Comparison of ENCODE assay signal across 8 mouse cellular contexts in genomic region chr1:135461097-135461730, GRCm38 (mm10). TPM values are rescaled to one million over a fixed set of nuclear protein-coding genes. Genes with fewer than 3 reads are reported as not detected.
DNase-seq lines count a peak whose midpoint lies in the region; ATAC-seq and TF ChIP-seq lines count a peak whose summit lies in the region.

No protein-coding gene starts in this region.

- H3K9me3 ChIP-seq in limb, embryonic 11.5 days (ENCODE audit: control insufficient read depth, low read length), result no peaks in the 10 kb centered on the region
- H3K9me3 ChIP-seq in stomach, postnatal 0 days (ENCODE audit: control insufficient read depth, low read length), result no peaks in the 10 kb centered on the region

- no peak for TF ChIP-seq EP300 in stomach, postnatal 0 days (optimal IDR thresholded peaks at IDR 0.05)

- no peak for TF ChIP-seq POLR2A in thymus, adult 2 months (IDR thresholded peaks at IDR 0.05; ENCODE audit: control insufficient read depth, extremely low read depth, insufficient read depth, low read length, poor library complexity)
- TF ChIP-seq POLR2A in kidney, adult 2 months (IDR thresholded peaks at IDR 0.05; ENCODE audit: low read depth, low read length), result no peak

- H3K4me2 ChIP-seq in limb, embryonic 11.5 days (ENCODE audit: low read depth, severe bottlenecking), result no peak overlapping the region
- no peak overlapping the region for H3K4me2 ChIP-seq in stomach, postnatal 0 days (replicated peaks; ENCODE audit: low read depth)

- WGBS in thymus, adult 2 months, result 92% methylated on average over 3 of the region's 3 CpGs
- WGBS in kidney, adult 2 months, result 74% methylated on average over 3 of the region's 3 CpGs
- WGBS in limb, embryonic 11.5 days, result 72% methylated on average over 3 of the region's 3 CpGs
- WGBS in stomach, postnatal 0 days, result 79% methylated on average over 3 of the region's 3 CpGs

- intact Hi-C loops in gastrocnemius, postnatal 14 days (cut with DNase I; ENCODE audit: low total_unique reads), result loop anchor here (2.0 kb wide), 1 partner anchor 210 kb away; no protein-coding TSS in a partner anchor

- H3K4me3 ChIP-seq in thymus, adult 2 months (ENCODE audit: control insufficient read depth, insufficient read depth, low read length), result no peak overlapping the region
- H3K4me3 ChIP-seq in kidney, adult 2 months (ENCODE audit: insufficient read depth, low read depth, low read length), result no peak overlapping the region
- H3K4me3 ChIP-seq in limb, embryonic 11.5 days (ENCODE audit: low read depth, low read length), result no peak overlapping the region
- no peak overlapping the region for H3K4me3 ChIP-seq in stomach, postnatal 0 days (ENCODE audit: low read depth, low read length)

- no peaks in the 10 kb centered on the region for H3K4me1 ChIP-seq in thymus, adult 2 months (replicated peaks; ENCODE audit: control insufficient read depth, insufficient read depth, low read length)
- no peaks in the 10 kb centered on the region for H3K4me1 ChIP-seq in kidney, adult 2 months (ENCODE audit: control insufficient read depth, insufficient read depth, low read length)
- no peaks in the 10 kb centered on the region for H3K4me1 ChIP-seq in limb, embryonic 11.5 days (ENCODE audit: control insufficient read depth, insufficient read depth, low read length)
- no peaks in the 10 kb centered on the region for H3K4me1 ChIP-seq in stomach, postnatal 0 days (replicated peaks; ENCODE audit: control insufficient read depth, insufficient read depth)

- no peaks in the 10 kb centered on the region for H3K27me3 ChIP-seq in thymus, adult 2 months (ENCODE audit: control insufficient read depth, insufficient read depth, low read length)
- H3K27me3 ChIP-seq in kidney, adult 2 months (replicated peaks; ENCODE audit: control insufficient read depth, insufficient read depth, low read length), result no peaks in the 10 kb centered on the region
- H3K27me3 ChIP-seq in limb, embryonic 11.5 days (ENCODE audit: control insufficient read depth, insufficient read depth, low read length), result no peaks in the 10 kb centered on the region
- no peaks in the 10 kb centered on the region for H3K27me3 ChIP-seq in stomach, postnatal 0 days (ENCODE audit: control insufficient read depth, insufficient read depth, low read length)

- H3K9ac ChIP-seq in limb, embryonic 11.5 days (ENCODE audit: low read length), result no peak overlapping the region
- H3K9ac ChIP-seq in stomach, postnatal 0 days (ENCODE audit: low read length), result no peak overlapping the region

- TF ChIP-seq CTCF in thymus, adult 2 months (IDR thresholded peaks at IDR 0.05; ENCODE audit: borderline replicate concordance, control insufficient read depth, extremely low read depth, insufficient read depth, low read length, poor library complexity), result peak; percentile 66; the same call in 1 of the 2 replicates
- peak; percentile 75 for TF ChIP-seq CTCF in kidney, adult 2 months (conservative IDR thresholded peaks at IDR 0.05; ENCODE audit: insufficient read depth, insufficient read length, low read depth, low read length)
- TF ChIP-seq CTCF in stomach, postnatal 0 days (IDR thresholded peaks at IDR 0.05; ENCODE audit: low read depth), result peak; percentile 84

- peak; percentile 37 for DNase-seq in thymus, adult 2 months
- no peak for DNase-seq in thymus, adult 18-20 months
- peak; percentile 67 to 83 for DNase-seq in cerebellum, postnatal 4 days (ENCODE audit: low spot score in 2 of 2)
- peak; percentile 79 for DNase-seq in gastrocnemius, postnatal 14 days
- DNase-seq in kidney, adult 2 months, result peak; percentile 59
- DNase-seq in limb, embryonic 11.5 days (ENCODE audit: low spot score), result peak; percentile 83
- peak; percentile 36 for DNase-seq in naive thymus-derived CD4-positive, alpha-beta T cell, adult 2 months (ENCODE audit: low read depth)
- peak; percentile 73 for DNase-seq in stomach, postnatal 0 days (ENCODE audit: low spot score)

- no peak overlapping the region for H3K27ac ChIP-seq in thymus, adult 2 months (ENCODE audit: control insufficient read depth, insufficient read depth, low read length)
- H3K27ac ChIP-seq in kidney, adult 2 months (ENCODE audit: insufficient read depth, low read depth, low read length), result no peak overlapping the region; the same call in 1 of the 2 replicates
- no peak overlapping the region for H3K27ac ChIP-seq in limb, embryonic 11.5 days (replicated peaks; ENCODE audit: low read depth, low read length)
- no peak overlapping the region for H3K27ac ChIP-seq in stomach, postnatal 0 days (replicated peaks)

- H3K36me3 ChIP-seq in thymus, adult 2 months (ENCODE audit: control insufficient read depth, insufficient read depth, low read length), result no peaks in the 10 kb centered on the region
- H3K36me3 ChIP-seq in kidney, adult 2 months (ENCODE audit: control insufficient read depth, insufficient read depth, low read length), result no peaks in the 10 kb centered on the region
- peaks cover 6% of the 10 kb centered on the region for H3K36me3 ChIP-seq in limb, embryonic 11.5 days (ENCODE audit: control insufficient read depth, insufficient read depth, low read length)
- H3K36me3 ChIP-seq in stomach, postnatal 0 days (ENCODE audit: control insufficient read depth, insufficient read depth, low read length), result no peaks in the 10 kb centered on the region

- no peak for ATAC-seq in limb, embryonic 11.5 days (ENCODE audit: insufficient number of reproducible peaks, low FRiP score, low TSS enrichment, low read depth)
- peak; percentile 39; the same call in 1 of the 2 replicates for ATAC-seq in stomach, postnatal 0 days (ENCODE audit: low FRiP score, low TSS enrichment)

RNA-seq across cellular contexts. Expression of gene Ipo9, which starts 30.9 kb away (rescaled TPM):
- polyA plus RNA-seq in thymus, adult 2 months (2012; rRNA removed), result 166 and 184 TPM in 2 replicates
- 10 to 100 TPM; 36.6 to 37.4 TPM for total RNA-seq in gastrocnemius, postnatal 14 days (2021)
- 58.3 and 73.9 TPM in 2 replicates for polyA plus RNA-seq in kidney, adult 2 months (2012; rRNA removed)
- polyA plus RNA-seq in limb, embryonic 11.5 days (2014; fragmentation: Nextera tagmentation; extraction: Ambion mirVana), result 191 and 214 TPM in 2 replicates
- 23.5 and 24.7 TPM in 2 replicates for polyA plus RNA-seq in stomach, postnatal 0 days (2015; fragmentation: Nextera tagmentation; extraction: Ambion mirVana)

Comparison
In these comparisons a context has a peak if more than half of its experiments do, and no peak if none do; other contexts are left out.
1. DNase-seq: peak in thymus, adult 2 months (single experiment), cerebellum, postnatal 4 days (2 of 2), gastrocnemius, postnatal 14 days (single experiment), kidney, adult 2 months (single experiment), limb, embryonic 11.5 days (single experiment), naive thymus-derived CD4-positive, alpha-beta T cell, adult 2 months (single experiment) and stomach, postnatal 0 days (single experiment); none in thymus, adult 18-20 months (0 of 2).
2. Peak in every context shown above with its lines, with median percentiles within 50 percentile points of each other: CTCF ChIP-seq.